Mouse (Mus musculus) CD4-positive, CD25-positive, alpha-beta regulatory T cell, adult 4 months (primary cell): ENCODE data around the gene Coch. TPM values are rescaled to one million over a fixed set of nuclear protein-coding genes. Genes with fewer than 3 reads are reported as not detected.
"Not testable (repeated sequence)": the region's sequence is repeated elsewhere in the genome, so short reads cannot be mapped to it uniquely, and the experiment has no call there.

Experiments used
- ATAC-seq: one replicate; pipeline ENCODE4 v1.8.0; 2017
- polyA plus RNA-seq, 2 experiments: library from polyadenylated mRNA; unstranded; fragments of 100-300 nt; shearing (Covaris generic); gene quantifications; one replicate each; pipeline ENCODE4 v1.2.1; 2017

The Coch gene
- polyA plus RNA-seq, 2 experiments from 2014 or later = 0.17 to 0.66 TPM

DNA sequence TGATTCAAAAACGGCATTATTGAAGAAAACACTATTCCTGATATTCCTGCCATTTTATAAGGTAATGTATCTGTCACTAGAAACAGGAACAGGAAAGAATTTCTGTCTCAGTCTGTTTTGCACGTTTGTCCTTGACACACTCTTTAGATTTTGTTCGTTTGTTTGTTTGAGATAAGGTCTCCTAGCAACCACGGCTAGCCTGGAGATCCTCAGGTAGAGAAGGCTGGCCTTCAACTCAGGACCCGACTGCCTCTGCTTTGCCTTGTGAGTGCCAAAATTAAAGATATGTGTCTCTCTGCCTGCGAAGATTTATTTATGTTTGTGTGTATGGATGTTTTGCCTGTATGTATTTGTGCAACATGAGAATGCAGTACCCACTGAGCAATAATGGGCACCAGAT is 48.7 kb downstream of the Coch start:
- peak; percentile 58 for ATAC-seq

DNA sequence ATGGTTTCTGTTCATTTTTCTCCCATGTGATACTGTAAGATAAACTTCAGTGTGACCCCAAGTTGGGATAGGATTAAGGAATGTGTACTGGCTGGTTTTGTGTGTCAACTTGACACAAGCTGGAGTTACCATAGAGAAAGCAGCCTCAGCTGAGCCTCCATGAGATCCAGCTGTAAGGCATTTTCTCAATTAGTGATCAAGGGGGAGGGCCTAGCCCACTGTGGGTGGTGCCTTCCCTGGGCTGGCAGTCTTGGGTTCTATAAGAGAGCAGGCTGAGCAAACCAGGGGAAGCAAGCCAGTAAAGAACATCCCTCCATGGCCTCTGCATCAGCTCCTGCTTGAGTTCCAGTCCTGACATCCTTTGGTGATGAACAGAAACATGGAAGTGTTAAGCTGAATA is 56.3 kb downstream of the Coch start:
- not testable (repeated sequence) for ATAC-seq

Other genes with a start within 250 kb of the Coch start
- gene G2e3, start 245.3 kb upstream of the Coch start, polyA plus RNA-seq = 10 to 100 TPM; 12.4 to 13.7 TPM
- gene Scfd1, start 215.8 kb upstream of the Coch start, polyA plus RNA-seq = 10 to 100 TPM; 89.3 to 94.5 TPM
- 10 to 100 TPM; 10.9 to 19.7 TPM for gene Ap4s1, start 97.7 kb downstream of the Coch start, polyA plus RNA-seq
- 10 to 100 TPM; 21.7 to 31.7 TPM for gene Strn3, start 98.6 kb downstream of the Coch start, polyA plus RNA-seq
- gene Hectd1, start 236.2 kb downstream of the Coch start, polyA plus RNA-seq = 10 to 100 TPM; 61.2 to 71.5 TPM